ENCODE assay signal across 21 mouse cellular contexts in the genomic region with DNA sequence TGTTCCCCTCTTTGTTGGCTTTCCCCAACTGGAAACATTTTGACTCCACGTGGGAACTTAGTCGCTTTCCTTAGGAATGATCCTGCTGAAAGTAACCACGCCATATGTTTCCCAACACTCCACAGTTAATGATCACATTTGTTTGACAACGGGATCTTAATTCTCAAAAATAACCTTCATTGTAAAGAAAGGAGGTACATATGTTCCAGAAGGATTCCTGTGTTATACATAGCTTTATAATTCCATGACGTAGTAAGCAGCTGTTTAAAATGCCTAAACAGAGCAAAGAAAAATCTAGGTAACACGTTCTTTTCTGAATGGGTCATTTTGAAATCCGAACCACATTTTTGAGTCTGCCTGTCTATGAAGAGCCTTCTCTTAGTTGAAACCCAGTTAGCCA. TPM values are rescaled to one million over a fixed set of nuclear protein-coding genes. Genes with fewer than 3 reads are reported as not detected.
DNase-seq lines count a peak whose midpoint lies in the region; ATAC-seq and TF ChIP-seq lines count a peak whose summit lies in the region.
"Had no signal": no experiment of that assay in that cellular context is flagged by ENCODE, and none has a peak within 500 bp of the region (broad histone marks: within the 10 kb centered on the region; RNA-seq: fewer than 3 reads in every experiment).

No protein-coding gene starts in this region.

- H3K4me2 ChIP-seq in lung, embryonic 14.5 days, result no peak overlapping the region
- H3K4me2 ChIP-seq in lung, embryonic 16.5 days (ENCODE audit: low read depth, low read length), result no peak overlapping the region
- H3K4me2 ChIP-seq: embryonic facial prominence, embryonic 12.5 days; forebrain, embryonic 12.5 days had no signal

- no peaks in the 10 kb centered on the region for H3K27me3 ChIP-seq in lung, embryonic 14.5 days (ENCODE audit: insufficient read depth, low read length)
- no peaks in the 10 kb centered on the region for H3K27me3 ChIP-seq in lung, embryonic 16.5 days (ENCODE audit: control insufficient read depth, insufficient read depth, low read depth, low read length)
- H3K27me3 ChIP-seq: embryonic facial prominence, embryonic 12.5 days; forebrain, embryonic 12.5 days had no signal

- no peak for TF ChIP-seq CTCF in lung, embryonic 14.5 days (IDR thresholded peaks at IDR 0.05; ENCODE audit: low read depth)

- H3K27ac ChIP-seq in lung, embryonic 14.5 days (ENCODE audit: low read depth), result peak overlapping the region; percentile 47; the same call in 1 of the 2 replicates
- peak overlapping the region; percentile 20; the same call in 1 of the 2 replicates for H3K27ac ChIP-seq in lung, embryonic 16.5 days (ENCODE audit: low read length)
- H3K27ac ChIP-seq: embryonic facial prominence, embryonic 12.5 days; forebrain, embryonic 10.5 days; forebrain, embryonic 12.5 days had no signal

- H3K4me1 ChIP-seq in lung, embryonic 14.5 days (ENCODE audit: insufficient read depth), result 0 out of 2 replicates have a peak, but pooled peaks cover 4% of the 10 kb centered on the region
- H3K4me1 ChIP-seq in lung, embryonic 16.5 days (replicated peaks; ENCODE audit: control insufficient read depth, insufficient read depth, low read length), result 0 out of 2 replicates have a peak, but pooled peaks cover 10% of the 10 kb centered on the region
- H3K4me1 ChIP-seq: embryonic facial prominence, embryonic 12.5 days; forebrain, embryonic 12.5 days had no signal

- no peaks in the 10 kb centered on the region for H3K9me3 ChIP-seq in lung, embryonic 14.5 days (ENCODE audit: low read depth, low read length)
- no peaks in the 10 kb centered on the region for H3K9me3 ChIP-seq in lung, embryonic 16.5 days (ENCODE audit: control insufficient read depth, low read length)
- H3K9me3 ChIP-seq: embryonic facial prominence, embryonic 12.5 days; forebrain, embryonic 10.5 days; forebrain, embryonic 12.5 days had no signal

- peak; percentile 68 for DNase-seq in lung, embryonic 14.5 days
- no peak for DNase-seq in lung, postnatal 25 days (ENCODE audit: low spot score)
- no peak for DNase-seq in lung, postnatal 10 days
- DNase-seq: adrenal gland, adult 2 months; adrenal gland, postnatal 10 days; adrenal gland, postnatal 25 days; cerebellum, adult 11 months; cerebellum, adult 18-20 months; cerebellum, adult 8-10 months; cerebellum, adult 9-11 months; cerebellum, postnatal 14 days; cerebellum, postnatal 36 days; embryo, embryonic 11 days had no signal

- 49% methylated on average over 7 of the region's 7 CpGs for WGBS in lung, embryonic 14.5 days
- 49% methylated on average over 7 of the region's 7 CpGs for WGBS in lung, embryonic 16.5 days

- H3K4me3 ChIP-seq in lung, embryonic 14.5 days (ENCODE audit: low read depth, low read length), result no peak overlapping the region
- no peak overlapping the region for H3K4me3 ChIP-seq in lung, embryonic 16.5 days (ENCODE audit: low read length)
- H3K4me3 ChIP-seq: embryonic facial prominence, embryonic 12.5 days; erythroblast, embryonic 14.5 days; forebrain, embryonic 10.5 days; forebrain, embryonic 12.5 days had no signal

- no peak overlapping the region for H3K9ac ChIP-seq in lung, embryonic 14.5 days
- H3K9ac ChIP-seq in lung, embryonic 16.5 days (ENCODE audit: low read length), result no peak overlapping the region
- H3K9ac ChIP-seq: embryonic facial prominence, embryonic 12.5 days; forebrain, embryonic 12.5 days had no signal

- no peaks in the 10 kb centered on the region for H3K36me3 ChIP-seq in lung, embryonic 14.5 days (ENCODE audit: insufficient read depth)
- H3K36me3 ChIP-seq in lung, embryonic 16.5 days (ENCODE audit: control insufficient read depth, insufficient read depth, low read length), result no peaks in the 10 kb centered on the region
- H3K36me3 ChIP-seq: embryonic facial prominence, embryonic 12.5 days; forebrain, embryonic 10.5 days; forebrain, embryonic 12.5 days had no signal

- no peak; the same call in 1 of the 2 replicates for ATAC-seq in lung, embryonic 14.5 days (ENCODE audit: insufficient read depth)
- peak; percentile 66 for ATAC-seq in lung, embryonic 16.5 days (ENCODE audit: low read depth)
- ATAC-seq: forebrain, embryonic 14.5 days; forebrain, embryonic 16.5 days had no signal

RNA-seq across cellular contexts. Expression of gene Atg4a-ps, which starts 12.7 kb away (rescaled TPM):
- 0.20 and 0.32 TPM in 2 replicates for polyA plus RNA-seq in lung, embryonic 14.5 days (2014; fragmentation: Nextera tagmentation; extraction: Ambion mirVana)
- 0.09 and 0.13 TPM in 2 replicates for polyA plus RNA-seq in lung, embryonic 16.5 days (2015; fragmentation: Nextera tagmentation; extraction: Ambion mirVana)
- polyA plus RNA-seq: adrenal gland, adult 2 months; erythroblast, embryonic 14.5 days had no signal

RNA-seq across cellular contexts. Expression of gene Syt6, which starts 58.1 kb away (rescaled TPM):
- 0.47 and 0.73 TPM in 2 replicates for polyA plus RNA-seq in lung, embryonic 14.5 days (2014; fragmentation: Nextera tagmentation; extraction: Ambion mirVana)
- 0.41 and 0.48 TPM in 2 replicates for polyA plus RNA-seq in lung, embryonic 16.5 days (2015; fragmentation: Nextera tagmentation; extraction: Ambion mirVana)
- polyA plus RNA-seq: adrenal gland, adult 2 months; C2C12; erythroblast, embryonic 14.5 days had no signal
